Mouse (Mus musculus) forebrain, embryonic 12.5 days (tissue): ENCODE measurements at regions not wholly inside any gene's neighbourhood (a gene's known extent, or its start where the extent isn't known, plus 50 kb on each side); places are given as distances from the start of the nearest gene placed in this dataset.

Experiments used
- ATAC-seq: fragments of 200-750 bp; cut with Nextera tagmentation; 2 replicates; pipeline ENCODE4 v1.8.0; 2017; ENCODE audit warnings: moderate TSS enrichment; ENCODE audit not compliant: low FRiP score
- H3K27ac ChIP-seq: fragments of 300-500 bp; sonication (generic); 2 replicates; pipeline ENCODE4 v1.5.1; 2016; ENCODE audit warnings: mild to moderate bottlenecking
- H3K27me3 ChIP-seq: fragments of 300-500 bp; sonication (generic); 2 replicates; pipeline ENCODE4 v1.6.1; 2016; ENCODE audit warnings: mild to moderate bottlenecking
- H3K36me3 ChIP-seq: fragments of 300-500 bp; sonication (generic); replicated peaks from 2 replicates; pipeline ENCODE4 v1.6.1; 2016; ENCODE audit warnings: mild to moderate bottlenecking
- H3K4me1 ChIP-seq: fragments of 300-500 bp; sonication (generic); 2 replicates; pipeline ENCODE4 v1.6.1; 2016
- H3K4me2 ChIP-seq: fragments of 300-500 bp; sonication (generic); 2 replicates; pipeline ENCODE4 v1.6.1; 2016; ENCODE audit warnings: mild to moderate bottlenecking, moderate library complexity
- H3K4me3 ChIP-seq: fragments of 300-500 bp; sonication (generic); replicated peaks from 2 replicates; pipeline ENCODE4 v1.5.1; 2016; ENCODE audit warnings: mild to moderate bottlenecking
- H3K9ac ChIP-seq: fragments of 300-500 bp; sonication (generic); 2 replicates; pipeline ENCODE4 v1.6.1; 2016; ENCODE audit warnings: mild to moderate bottlenecking
- H3K9me3 ChIP-seq: fragments of 300-500 bp; sonication (generic); 2 replicates; pipeline ENCODE4 v1.6.1; 2016
- WGBS: fragments of 180-500 bp; shearing (Covaris S2); methylation state at CpG from one replicate; pipeline ENCODE4 v1.1.7; 2016; 5-methylcytosine and 5-hydroxymethylcytosine counted together

DNA sequence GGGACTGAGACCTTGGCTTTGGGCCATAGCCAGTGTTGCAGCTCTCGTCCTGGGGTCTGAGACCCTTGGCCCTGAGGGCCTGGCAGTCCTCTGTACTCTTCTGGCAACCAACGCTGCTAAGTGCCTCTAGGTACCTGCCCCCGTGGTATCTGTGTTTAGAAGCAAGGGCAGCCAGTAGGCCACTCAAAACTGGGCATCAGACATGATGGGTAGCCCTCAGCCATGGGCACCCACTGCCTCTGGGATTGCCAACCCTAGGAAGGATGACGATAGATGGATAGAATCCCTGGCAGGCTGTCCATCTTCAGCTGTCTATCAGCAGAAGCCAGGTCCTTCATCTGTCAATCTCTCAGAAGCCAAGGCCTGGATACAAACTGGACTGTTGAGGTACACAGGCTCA is 234.9 kb downstream of the Rybp start:
- ATAC-seq: no peak
- H3K27ac ChIP-seq: no peak overlapping the region
- H3K4me1 ChIP-seq: 0 out of 2 replicates have a peak, but pooled peaks cover 4% of the 10 kb centered on the region
- H3K36me3 ChIP-seq: no peaks in the 10 kb centered on the region
- no peak overlapping the region for H3K9ac ChIP-seq
- no peak overlapping the region for H3K4me2 ChIP-seq
- peaks cover 87% of the 10 kb centered on the region for H3K27me3 ChIP-seq
- 85% methylated on average over 4 of the region's 4 CpGs for WGBS
- H3K9me3 ChIP-seq: no peaks in the 10 kb centered on the region
- H3K4me3 ChIP-seq: no peak overlapping the region

DNA sequence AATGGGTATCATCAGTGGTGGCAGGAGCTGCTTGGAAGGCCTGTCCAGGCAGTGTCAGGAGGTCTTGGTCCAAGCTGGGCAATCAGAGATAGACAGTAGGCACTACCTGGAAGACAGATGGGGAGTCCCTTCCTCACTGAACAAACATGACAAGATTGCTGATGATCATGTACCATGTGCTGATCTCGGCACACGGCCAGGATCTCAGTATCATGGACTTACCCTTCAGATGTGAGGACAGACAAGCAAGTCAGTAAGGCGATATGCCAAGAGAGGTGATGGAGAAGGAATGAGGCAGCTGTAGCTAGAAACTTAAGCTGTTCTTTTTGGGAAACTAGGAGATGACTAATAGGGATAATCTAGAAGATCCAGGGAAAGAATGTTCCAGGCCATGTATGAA is 238.2 kb downstream of the Rybp start:
- Histone ChIP-seq H3K27me3 (peaks cover 95% of the 10 kb centered on the region), H3K9me3 (no peaks in the 10 kb centered on the region), H3K4me3 (no peak overlapping the region), H3K4me2 (no peak overlapping the region), H3K27ac (no peak overlapping the region), H3K4me1 (peaks cover 19% of the 10 kb centered on the region), H3K36me3 (no peaks in the 10 kb centered on the region), H3K9ac (no peak overlapping the region)
- WGBS: 94% methylated on average over 3 of the region's 3 CpGs
- ATAC-seq: no peak

DNA sequence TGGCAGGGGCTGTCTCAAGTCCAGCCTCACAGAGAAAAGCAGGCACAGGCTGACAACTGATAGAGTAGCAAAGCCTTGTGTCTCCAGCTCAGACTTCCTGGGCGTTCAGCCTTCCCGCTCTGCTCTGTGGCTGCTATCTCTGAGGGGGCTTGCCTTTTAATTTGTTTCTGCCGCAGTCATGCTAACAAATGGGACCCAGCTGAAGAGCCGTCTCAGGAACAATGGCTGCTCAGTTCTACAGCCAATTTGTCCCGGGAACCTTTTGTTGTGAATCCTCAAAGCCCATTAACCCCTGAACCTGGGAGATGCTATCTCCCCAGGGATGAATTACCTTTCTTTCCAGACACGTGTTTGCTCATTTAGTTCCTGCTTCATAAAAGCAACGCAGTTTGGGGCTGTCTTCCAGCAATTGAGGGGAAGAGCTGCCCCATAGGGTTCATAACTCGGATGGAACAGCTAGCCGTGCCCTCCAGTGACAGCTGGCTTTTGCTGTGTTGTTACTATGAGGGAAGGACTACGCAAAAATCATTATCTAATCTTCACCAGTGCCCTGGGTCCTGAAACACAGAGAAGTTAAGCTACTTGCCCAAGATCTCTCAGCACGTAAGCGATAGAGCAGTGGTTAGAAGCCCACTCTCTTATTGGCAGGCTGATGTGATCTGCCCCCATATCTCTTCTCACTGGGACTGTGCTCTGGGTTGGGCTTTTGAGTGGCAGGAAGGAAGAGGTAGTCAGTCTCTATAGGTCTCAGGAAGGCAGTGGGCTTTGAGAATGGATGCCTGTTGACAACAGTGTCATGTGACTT is 240.9 kb downstream of the Rybp start:
- Histone ChIP-seq H3K4me1 (peaks cover 15% of the 10 kb centered on the region), H3K27ac (no peak overlapping the region), H3K4me3 (no peak overlapping the region), H3K27me3 (peaks cover 94% of the 10 kb centered on the region), H3K4me2 (peak overlapping the region; percentile 4; the same call in 1 of the 2 replicates), H3K9ac (no peak overlapping the region), H3K9me3 (no peaks in the 10 kb centered on the region), H3K36me3 (no peaks in the 10 kb centered on the region)
- 14% methylated on average over 12 of the region's 12 CpGs for WGBS
- ATAC-seq: peak; percentile 61

DNA sequence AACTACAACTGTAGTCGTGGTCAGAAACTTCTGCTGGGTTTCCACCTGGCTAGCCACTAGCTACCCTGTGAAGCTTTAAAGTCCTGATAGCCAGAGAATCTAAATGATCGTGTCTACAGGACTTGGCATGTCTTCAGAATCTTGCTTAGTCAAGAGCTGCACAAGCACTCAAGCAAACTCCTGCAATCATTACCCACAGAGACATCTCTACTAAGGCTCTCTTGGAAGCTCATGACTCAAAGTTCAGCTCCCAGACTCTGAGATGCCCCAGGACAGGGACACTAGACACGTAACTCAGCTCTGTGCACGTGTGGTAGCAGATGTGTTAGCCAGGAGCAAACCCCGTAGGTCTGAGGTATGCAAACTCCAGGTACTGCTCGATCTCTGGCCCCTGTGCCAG is 242.2 kb downstream of the Rybp start:
- H3K9ac ChIP-seq: no peak overlapping the region
- H3K4me1 ChIP-seq: peaks cover 15% of the 10 kb centered on the region
- H3K4me3 ChIP-seq: no peak overlapping the region
- H3K27ac ChIP-seq: no peak overlapping the region
- no peaks in the 10 kb centered on the region for H3K36me3 ChIP-seq
- H3K27me3 ChIP-seq: peaks cover 93% of the 10 kb centered on the region
- no peak overlapping the region for H3K4me2 ChIP-seq
- WGBS: 81% methylated on average over 6 of the region's 6 CpGs
- no peaks in the 10 kb centered on the region for H3K9me3 ChIP-seq
- ATAC-seq: no peak

DNA sequence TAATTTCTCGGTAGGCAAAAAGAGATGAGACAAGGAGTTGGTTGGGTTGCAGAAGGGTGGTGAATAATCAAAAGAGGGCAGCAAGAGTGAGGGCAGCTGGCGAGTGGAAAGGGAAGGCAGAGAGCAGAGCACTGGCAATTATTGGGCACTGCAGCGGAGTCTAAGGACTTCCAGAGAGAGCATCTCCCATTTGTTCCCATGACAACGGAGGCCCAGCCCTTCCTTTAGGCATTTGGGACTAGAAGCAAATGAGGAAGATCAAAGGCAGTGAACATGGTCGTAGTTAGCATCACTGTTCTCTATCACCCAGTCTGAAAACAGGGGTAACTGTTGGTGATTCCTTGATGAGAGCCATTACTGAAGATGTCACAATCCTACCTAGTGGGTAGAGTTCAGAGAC is 246.1 kb downstream of the Rybp start:
- Histone ChIP-seq H3K9me3 (no peaks in the 10 kb centered on the region), H3K27me3 (peaks cover 62% of the 10 kb centered on the region), H3K4me1 (peaks cover 7% of the 10 kb centered on the region), H3K4me2 (no peak overlapping the region), H3K36me3 (no peaks in the 10 kb centered on the region), H3K27ac (no peak overlapping the region), H3K9ac (no peak overlapping the region), H3K4me3 (no peak overlapping the region)
- no peak for ATAC-seq
- 59% methylated on average over 5 of the region's 5 CpGs for WGBS

DNA sequence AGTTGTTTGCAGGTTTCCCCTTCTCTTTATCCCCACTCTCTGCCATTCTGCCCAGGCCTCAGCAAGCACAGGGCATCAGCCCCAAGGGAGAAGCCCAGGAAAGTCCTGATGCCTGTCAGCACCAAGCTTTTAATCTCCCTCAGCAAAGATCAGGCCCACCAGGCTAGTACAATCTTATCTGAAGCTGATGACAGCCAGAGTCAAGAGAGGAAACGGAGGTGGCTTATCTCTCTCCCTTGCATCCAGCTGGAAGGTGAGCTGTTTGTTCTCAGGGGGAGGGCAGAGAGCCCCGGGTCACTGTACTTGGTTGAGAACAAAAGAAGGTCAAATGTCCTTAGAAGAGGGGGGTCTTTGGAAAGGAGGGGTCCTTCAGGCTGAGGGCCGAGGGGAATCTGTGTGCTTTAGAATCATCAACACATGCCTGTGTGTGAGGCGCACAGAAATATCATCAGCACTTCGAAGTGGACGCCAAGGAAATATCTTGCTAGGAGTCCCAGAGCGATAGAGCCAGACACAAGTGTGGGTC is 246.8 kb downstream of the Rybp start:
- Histone ChIP-seq H3K9ac (no peak overlapping the region), H3K4me1 (peaks cover under 1% of the 10 kb centered on the region), H3K9me3 (no peaks in the 10 kb centered on the region), H3K4me3 (no peak overlapping the region), H3K27ac (no peak overlapping the region), H3K4me2 (no peak overlapping the region), H3K36me3 (no peaks in the 10 kb centered on the region), H3K27me3 (peaks cover 57% of the 10 kb centered on the region)
- 58% methylated on average over 7 of the region's 7 CpGs for WGBS
- no peak for ATAC-seq

DNA sequence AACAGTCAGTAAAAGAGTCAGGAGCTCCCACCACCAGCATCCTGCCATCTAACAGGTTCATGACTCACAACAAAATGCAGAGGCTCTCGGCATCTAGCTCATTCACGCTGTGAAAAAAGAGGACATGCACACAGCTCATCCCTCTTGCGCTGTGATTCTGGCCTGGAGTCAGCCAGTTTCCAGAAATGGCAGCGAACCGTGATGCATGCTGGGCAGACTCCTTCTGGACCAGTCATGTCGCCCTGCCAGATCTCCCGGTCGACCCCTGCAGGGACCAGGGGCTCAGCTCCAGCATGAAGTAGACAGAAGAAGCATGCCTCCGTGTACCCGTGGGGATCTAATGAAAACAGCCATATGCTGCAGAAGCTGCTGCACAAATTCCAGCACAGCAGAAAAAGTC is 254.6 kb downstream of the Rybp start:
- H3K4me1 ChIP-seq: peaks cover 18% of the 10 kb centered on the region
- no peak for ATAC-seq
- H3K4me2 ChIP-seq: no peak overlapping the region
- no peaks in the 10 kb centered on the region for H3K36me3 ChIP-seq
- no peak overlapping the region for H3K27ac ChIP-seq
- H3K27me3 ChIP-seq: peaks cover 36% of the 10 kb centered on the region
- 83% methylated on average over 10 of the region's 10 CpGs for WGBS
- H3K4me3 ChIP-seq: no peak overlapping the region
- H3K9me3 ChIP-seq: no peaks in the 10 kb centered on the region
- H3K9ac ChIP-seq: no peak overlapping the region

DNA sequence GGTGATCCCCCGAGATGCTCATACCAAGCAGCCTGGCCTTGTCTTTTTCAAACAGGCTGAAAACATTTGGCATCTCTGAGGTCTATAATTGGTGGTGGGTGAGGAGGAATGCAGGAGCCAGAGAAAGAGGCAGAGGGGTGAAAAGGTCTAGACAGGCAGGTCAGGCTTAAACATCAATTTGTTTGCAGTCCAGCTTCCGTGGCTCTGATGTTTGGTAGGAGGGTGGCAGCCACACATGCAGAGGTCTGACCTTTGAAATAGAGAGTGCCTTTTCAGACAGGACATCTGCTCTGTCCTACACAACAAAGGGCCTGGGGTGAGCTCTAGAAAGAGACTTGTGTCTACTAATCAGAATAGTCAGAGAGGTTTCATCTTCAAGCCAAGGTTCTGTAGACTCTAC is 256.8 kb downstream of the Rybp start:
- Histone ChIP-seq H3K9ac (no peak overlapping the region), H3K9me3 (no peaks in the 10 kb centered on the region), H3K27me3 (peaks cover 41% of the 10 kb centered on the region), H3K4me1 (peaks cover 24% of the 10 kb centered on the region), H3K4me2 (no peak overlapping the region), H3K36me3 (no peaks in the 10 kb centered on the region), H3K4me3 (no peak overlapping the region), H3K27ac (no peak overlapping the region)
- no peak for ATAC-seq
- 49% methylated on average over 2 of the region's 2 CpGs for WGBS

DNA sequence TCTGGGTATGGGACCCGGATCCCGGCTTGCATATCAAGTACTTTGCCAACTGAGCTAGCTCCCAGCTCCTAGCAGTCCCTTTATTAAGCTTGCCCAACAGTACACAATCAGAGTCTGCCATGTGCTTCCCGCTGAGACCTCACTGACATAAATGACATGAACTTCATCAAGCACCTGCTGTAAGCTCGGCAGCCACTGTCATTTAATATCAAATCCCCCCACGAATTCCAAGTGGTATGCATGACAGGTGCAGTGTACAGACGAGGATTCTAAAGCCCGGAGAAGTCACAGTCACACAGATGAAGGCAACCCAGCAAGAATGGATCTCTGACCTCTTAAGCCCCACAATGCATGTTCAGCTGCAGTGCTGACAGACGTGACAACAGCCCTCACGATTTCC is 257.3 kb downstream of the Rybp start:
- H3K4me2 ChIP-seq: no peak overlapping the region

DNA sequence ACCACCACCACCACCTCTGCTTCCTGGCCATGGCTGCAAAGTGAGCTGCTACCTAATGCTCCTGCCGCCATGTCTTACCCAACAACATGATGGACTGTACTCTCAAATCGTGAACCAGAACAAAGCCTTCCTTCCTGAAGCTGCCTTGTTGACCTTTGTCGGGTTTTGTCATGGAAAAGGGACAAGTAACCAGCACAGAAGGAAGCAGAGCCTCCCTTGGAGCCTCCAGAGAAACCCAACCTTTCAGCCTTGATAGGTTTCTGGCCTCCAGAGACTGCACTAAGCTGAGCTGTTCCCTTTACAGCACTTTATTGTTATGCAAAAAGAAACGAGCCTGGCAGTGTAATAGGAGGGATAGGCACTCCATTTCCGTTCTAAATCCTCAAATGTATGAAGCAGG is 259.8 kb downstream of the Rybp start:
- WGBS: 60% methylated on average over 5 of the region's 5 CpGs
- no peak overlapping the region for H3K9ac ChIP-seq
- H3K27ac ChIP-seq: no peak overlapping the region
- H3K27me3 ChIP-seq: peaks cover 36% of the 10 kb centered on the region
- no peak overlapping the region for H3K4me3 ChIP-seq
- H3K4me2 ChIP-seq: no peak overlapping the region
- no peaks in the 10 kb centered on the region for H3K36me3 ChIP-seq
- ATAC-seq: no peak
- no peaks in the 10 kb centered on the region for H3K9me3 ChIP-seq
- peaks cover 32% of the 10 kb centered on the region for H3K4me1 ChIP-seq

More for the DNA sequence above, 257.3 kb downstream of the Rybp start:
- 44% methylated on average over 9 of the region's 9 CpGs for WGBS
- ATAC-seq: peak; percentile 44; the same call in 1 of the 2 replicates
- H3K9ac ChIP-seq: no peak overlapping the region
- peaks cover 27% of the 10 kb centered on the region for H3K4me1 ChIP-seq
- no peaks in the 10 kb centered on the region for H3K36me3 ChIP-seq
- peaks cover 41% of the 10 kb centered on the region for H3K27me3 ChIP-seq
- H3K4me3 ChIP-seq: no peak overlapping the region
- no peak overlapping the region for H3K27ac ChIP-seq
- H3K9me3 ChIP-seq: no peaks in the 10 kb centered on the region

DNA sequence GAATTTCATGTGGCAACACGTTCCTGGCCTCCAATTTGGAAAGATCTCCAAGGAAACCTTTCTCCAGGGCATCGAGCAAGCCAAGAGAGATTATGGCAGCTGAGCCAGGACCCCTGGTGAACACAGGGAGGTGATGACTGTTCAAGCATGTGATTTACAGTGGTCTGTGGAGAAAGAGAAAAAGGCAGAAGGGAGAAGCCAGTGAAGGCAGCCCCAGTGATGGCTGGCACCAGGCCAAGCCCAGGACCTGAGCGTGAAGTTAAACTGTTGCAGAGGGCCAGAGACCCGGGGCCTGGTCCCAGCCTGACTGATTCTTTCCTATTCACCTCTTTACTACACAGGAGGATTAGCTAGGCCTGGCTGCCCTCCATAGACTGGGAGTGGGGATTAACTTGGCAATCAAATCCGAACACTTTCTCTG is 261.7 kb downstream of the Rybp start:
- H3K36me3 ChIP-seq: no peaks in the 10 kb centered on the region
- H3K27me3 ChIP-seq: peaks cover 25% of the 10 kb centered on the region
- no peak overlapping the region for H3K4me2 ChIP-seq
- H3K27ac ChIP-seq: no peak overlapping the region
- 19% methylated on average over 5 of the region's 5 CpGs for WGBS
- H3K9me3 ChIP-seq: no peaks in the 10 kb centered on the region
- no peak; the same call in 1 of the 2 replicates for ATAC-seq
- H3K4me1 ChIP-seq: peaks cover 29% of the 10 kb centered on the region
- no peak overlapping the region for H3K4me3 ChIP-seq
- H3K9ac ChIP-seq: no peak overlapping the region

DNA sequence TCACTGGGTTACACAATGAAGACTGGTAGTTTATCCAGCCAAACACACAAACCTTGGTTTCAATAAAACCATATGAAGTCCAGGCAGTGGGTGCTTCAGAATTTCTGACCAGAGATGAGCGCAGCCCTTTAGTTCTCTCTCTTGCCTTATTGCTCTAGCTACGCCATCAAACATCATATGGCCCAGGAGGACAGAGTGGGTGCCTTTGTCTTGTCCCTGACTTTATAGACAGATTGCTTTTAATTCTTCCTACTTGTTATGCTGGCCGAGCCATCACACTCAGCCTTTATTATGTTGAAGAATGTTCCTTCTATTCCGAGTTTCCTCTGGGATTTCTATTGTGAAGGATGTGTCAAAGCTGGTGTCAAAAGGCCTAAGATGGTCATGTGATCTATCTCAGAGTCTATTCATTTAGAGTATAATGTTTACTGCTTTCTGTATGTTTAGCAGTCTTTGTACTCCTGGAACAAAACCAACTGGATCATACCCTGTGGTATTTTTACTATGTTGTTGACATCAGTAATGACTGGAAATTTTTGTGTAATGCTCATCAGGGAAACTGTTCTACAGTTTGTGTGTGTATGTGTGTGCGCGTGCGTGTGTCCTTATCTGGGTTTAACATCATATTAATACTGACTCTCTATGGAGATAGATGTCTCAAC is 263.7 kb downstream of the Rybp start:
- 65% methylated on average over 7 of the region's 7 CpGs for WGBS
- Histone ChIP-seq H3K36me3 (no peaks in the 10 kb centered on the region), H3K9me3 (no peaks in the 10 kb centered on the region), H3K27ac (no peak overlapping the region), H3K9ac (no peak overlapping the region), H3K4me2 (no peak overlapping the region), H3K4me1 (peaks cover 21% of the 10 kb centered on the region), H3K4me3 (no peak overlapping the region), H3K27me3 (peaks cover 12% of the 10 kb centered on the region)
- ATAC-seq: no peak
